Mouse (Mus musculus) cerebellum, postnatal 25 days (tissue): ENCODE measurements around the gene Eps8l3.

Source experiments
- DNase-seq, 2 experiments: peaks; one replicate each; pipeline ENCODE4 v3.0.0; 2021; ENCODE audit warnings: mixed read lengths in 2 of 2

Gene Eps8l3

GRCm38 (mm10) chr3:107898691-107899090 lies 21.7 kb downstream of the Eps8l3 start:
- no peak for DNase-seq

DNA sequence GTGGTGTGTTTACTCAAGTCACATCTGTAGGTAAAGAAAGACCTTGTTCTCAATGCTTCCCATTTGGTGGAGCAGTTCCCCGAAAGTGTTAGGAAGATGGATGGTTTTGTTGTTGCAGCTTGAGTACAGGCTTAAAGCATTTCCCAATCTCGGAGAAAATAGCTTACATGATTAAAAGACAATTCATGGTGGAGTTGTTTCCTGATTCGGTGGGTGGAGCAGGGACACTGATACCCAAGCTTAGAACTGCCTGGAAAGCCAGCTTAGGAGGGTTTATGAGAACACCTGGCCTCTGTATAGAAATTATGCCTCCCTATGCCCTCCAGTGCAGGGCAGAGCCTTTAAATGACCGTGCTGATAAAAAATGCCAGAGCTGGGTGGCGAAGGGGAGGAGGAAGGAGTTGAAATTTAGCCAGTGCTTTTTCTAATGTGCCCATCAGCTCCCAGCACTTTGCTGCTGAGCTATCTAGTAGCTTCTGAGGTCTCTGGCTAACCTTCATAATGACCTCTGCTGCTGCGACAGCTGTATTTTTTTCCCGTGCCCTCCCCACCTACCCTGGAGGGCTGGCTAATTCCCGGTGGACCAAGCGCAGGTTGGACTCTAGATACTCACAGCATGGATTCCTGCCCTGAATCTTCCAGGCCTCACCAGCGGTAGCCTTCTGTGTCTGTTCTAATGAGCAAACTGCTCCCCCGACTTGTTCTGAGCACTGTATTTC lies 24.1 kb downstream of the Eps8l3 start:
- DNase-seq = no peak

GRCm38 (mm10) chr3:107905942-107906341 lies 28.9 kb downstream of the Eps8l3 start:
- DNase-seq = no peak

- DNase-seq = no peak
Measured at GRCm38 (mm10) chr3:107916674-107917073, 39.6 kb downstream of the Eps8l3 start.

DNA sequence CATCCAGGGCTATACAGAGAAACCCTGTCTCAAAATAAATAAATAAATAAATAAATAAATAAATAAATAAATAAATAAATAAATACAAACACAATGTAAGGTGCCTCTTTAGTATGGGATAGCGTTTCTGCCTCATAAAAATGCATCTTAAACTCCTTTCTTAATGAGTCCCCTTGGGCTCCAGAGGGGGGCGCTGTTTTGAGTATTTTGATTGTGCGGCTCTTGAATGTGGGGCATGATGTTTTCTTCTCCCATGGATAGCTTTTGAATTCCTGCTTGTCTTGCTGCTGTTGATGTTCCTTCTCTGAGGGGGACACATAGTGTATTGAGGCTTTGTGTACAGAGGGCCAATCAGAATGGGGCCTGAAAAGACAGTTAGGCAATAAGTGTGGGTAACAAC lies 40.1 kb downstream of the Eps8l3 start:
- no peak for DNase-seq

DNA sequence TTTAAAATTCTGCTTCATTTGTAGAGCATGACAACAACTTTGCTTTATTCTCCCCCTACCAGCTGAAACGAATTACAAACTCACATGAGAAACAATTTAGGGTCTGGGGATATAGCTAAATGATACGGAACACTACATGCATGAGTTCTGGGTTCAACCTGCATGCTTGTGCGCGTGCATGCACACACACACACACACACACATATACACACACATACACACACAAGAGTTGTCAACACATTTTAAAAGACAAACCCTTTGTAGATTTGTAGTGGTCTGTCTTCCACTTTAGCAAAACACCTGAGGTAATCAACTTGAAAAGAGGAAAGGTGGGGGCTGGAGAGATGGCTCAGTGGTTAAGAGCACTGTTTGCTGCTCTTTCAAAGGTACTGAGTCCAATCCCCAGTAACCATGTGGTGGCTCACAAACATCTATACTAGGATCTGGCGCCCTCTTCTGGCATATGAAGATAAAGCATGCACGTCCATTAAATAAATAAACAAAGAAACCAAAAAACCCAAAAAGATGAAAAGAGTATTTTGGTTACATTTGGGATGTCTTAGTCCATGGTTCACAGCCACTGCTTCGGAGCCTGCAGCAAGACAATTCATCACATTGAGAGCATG lies 40.9 kb downstream of the Eps8l3 start:
- DNase-seq = peak; percentile 36 to 73

DNA sequence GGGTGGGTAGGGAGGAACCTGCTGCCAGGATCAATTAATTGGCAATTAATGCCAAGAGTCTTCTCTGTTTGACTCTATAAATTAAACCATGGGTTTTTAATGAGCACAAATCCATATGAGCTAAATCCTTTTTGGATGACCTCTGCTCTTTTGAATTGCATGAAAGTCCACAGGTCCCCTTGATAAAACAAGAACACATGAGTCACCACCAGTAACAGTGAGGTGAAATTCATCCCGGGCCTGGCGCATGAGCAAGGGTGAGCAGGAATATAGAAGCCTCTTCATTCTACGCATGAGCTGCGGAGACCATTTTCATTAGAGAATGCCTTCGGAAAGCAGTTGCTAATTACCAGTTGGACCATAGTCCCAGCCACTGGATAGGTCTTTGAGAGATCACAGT lies 43.3 kb downstream of the Eps8l3 start:
- DNase-seq = no peak

DNA sequence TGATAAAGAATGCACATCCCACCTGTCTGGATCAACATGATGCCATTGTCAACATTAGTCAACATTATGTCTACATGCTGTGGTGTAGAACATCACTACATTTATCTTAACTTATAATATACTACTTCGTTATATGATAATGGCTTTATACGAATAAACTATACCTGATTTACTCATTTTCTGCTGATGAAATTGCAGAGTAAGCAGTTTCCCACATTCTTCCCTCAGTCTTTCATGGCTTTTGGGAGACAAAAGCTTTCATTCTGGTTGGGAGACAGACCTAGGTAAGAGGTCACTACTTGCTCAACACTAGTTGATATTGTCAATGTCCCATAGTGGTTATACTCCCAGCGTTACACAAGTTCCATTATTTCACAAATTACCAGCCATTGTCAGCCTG lies 48.3 kb downstream of the Eps8l3 start:
- no peak for DNase-seq

- no peak for DNase-seq
Measured at GRCm38 (mm10) chr3:107927841-107928240, 50.8 kb downstream of the Eps8l3 start.

DNA sequence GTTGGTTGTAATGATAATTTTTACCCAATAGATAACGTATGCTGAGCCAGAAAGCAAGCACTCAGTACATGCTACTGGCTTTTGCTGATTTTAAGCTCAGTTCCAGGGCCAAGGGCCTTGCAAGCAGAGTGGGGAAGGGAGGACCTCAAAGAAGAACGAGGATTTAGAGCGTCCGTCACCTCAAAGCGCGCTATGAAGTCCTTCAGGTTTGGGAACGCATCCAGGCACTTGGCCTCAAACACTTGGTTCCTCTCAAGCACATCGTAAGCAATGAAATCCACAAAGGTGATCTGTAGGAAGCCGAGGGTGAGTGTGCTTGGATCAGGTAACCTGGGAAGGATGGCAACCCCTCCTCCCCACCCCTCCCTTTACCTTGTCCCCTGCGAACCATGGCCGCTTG lies 51.7 kb downstream of the Eps8l3 start:
- DNase-seq = no peak

DNA sequence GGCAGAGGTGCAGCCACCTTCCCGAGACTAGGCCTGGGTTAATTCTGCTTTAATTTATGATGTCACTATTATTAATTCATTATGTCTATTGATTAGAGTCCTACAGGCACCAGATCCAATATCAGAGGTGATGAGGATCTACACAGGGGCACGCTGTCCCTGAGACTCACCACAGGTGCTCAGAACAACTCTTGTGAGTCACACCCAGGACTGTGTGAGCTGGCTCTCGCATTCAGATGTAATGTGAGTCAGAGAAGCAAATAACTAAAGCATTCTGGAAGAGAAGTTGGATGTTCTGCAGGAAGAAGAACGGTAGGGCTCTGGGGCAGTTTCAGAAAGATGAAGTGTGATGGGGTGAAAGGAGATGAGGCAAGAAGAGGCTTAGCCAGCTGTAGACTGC lies 52.2 kb downstream of the Eps8l3 start:
- no peak for DNase-seq

DNA sequence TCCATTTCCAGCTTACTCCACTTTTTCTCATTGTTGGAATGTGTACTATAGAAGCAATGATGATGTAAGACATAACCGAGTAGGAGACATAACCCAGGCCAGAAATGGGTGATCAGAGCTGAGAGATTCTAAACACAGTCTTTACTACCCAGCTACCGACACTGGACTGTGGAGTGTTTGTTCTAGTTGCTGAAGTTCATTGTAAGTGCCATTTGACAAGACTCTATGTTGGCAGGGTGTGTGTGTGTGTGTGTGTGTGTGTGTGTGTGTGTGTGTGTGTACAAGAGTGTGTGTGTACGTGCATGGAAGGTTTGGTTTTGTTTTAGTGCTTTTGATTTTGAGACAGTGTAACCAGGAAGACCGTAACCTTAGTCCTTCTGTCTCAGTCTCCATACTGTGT lies 52.7 kb downstream of the Eps8l3 start:
- DNase-seq = no peak

DNA sequence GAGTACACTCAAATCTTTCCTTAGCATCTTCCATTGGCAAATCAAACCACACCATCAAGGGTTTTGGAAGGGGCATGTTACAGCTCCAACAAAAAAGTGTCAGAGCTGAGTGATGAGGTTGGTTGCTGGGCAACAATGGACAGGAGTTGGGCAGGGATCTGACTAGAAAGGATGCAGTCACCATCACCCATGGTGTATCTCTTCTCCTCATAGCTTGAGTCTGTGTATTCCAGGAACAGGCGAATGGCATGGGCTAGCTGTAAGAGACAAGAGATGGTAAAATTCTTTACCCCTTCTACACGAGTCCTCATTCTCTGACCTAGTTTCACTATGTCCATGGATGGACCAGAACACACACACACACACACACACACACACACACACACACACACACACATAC lies 54.1 kb downstream of the Eps8l3 start:
- no peak for DNase-seq

GRCm38 (mm10) chr3:107931670-107932069 lies 54.6 kb downstream of the Eps8l3 start, which contains the start of gene Gstm7:
TSS of gene Gstm7 (minus strand) at chr3:107931817.
- DNase-seq = peak; percentile 95 to 96

GRCm38 (mm10) chr3:107932128-107932527 lies 55.1 kb downstream of the Eps8l3 start:
- no peak for DNase-seq

GRCm38 (mm10) chr3:107935268-107935667 lies 58.2 kb downstream of the Eps8l3 start:
- DNase-seq = no peak

GRCm38 (mm10) chr3:107935888-107936287 lies 58.9 kb downstream of the Eps8l3 start:
- no peak for DNase-seq

DNA sequence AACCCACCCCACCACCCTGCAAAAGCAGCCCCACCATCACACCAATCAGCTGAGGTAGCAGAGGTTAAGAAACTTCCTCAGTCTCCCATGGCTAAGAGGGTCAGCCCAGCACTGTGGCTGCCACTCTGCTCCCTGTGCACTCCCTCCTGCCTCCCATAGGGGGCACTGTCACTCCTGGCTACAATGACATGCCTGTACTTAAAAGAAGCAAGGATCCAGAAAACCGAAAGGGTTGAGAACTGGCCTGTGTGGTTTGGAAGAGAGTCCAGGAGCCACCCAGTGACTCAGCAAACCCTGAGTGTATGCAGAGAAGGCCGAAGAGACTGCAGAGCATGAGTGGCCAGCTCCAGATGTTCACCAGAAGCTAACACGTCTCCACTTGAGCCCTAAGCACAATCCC lies 62.4 kb downstream of the Eps8l3 start:
- peak; percentile 43 to 57 for DNase-seq

GRCm38 (mm10) chr3:107939830-107940229 lies 62.8 kb downstream of the Eps8l3 start:
- DNase-seq = no peak

- no peak for DNase-seq
Measured at GRCm38 (mm10) chr3:107940524-107940923, 63.5 kb downstream of the Eps8l3 start.

DNA sequence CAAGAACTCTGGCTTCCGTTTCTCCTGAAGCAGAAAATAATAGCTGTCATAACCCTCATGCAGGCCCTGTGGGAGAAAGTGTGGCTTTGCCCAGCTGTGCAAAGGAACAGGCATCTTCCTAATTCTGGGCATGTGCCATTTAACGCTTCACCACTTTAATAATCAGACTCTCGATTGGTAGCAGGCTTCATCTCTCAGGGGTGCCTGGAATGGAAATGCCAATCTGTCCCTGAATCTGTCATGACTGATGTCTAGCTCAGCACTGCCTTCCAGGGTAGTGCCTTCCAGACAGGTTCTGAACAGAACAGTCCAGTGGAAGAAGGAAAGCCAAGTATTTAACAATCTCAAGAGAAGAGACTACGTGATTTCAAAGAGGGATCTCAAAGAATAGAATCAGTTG lies 64.2 kb downstream of the Eps8l3 start:
- no peak for DNase-seq
